Mouse (Mus musculus): ENCODE measurements around the gene Ndufb6.
"Not testable (repeated sequence)": the region's sequence is repeated elsewhere in the genome, so short reads cannot be mapped to it uniquely, and the experiment has no call there.

Gene Ndufb6

GRCm38 (mm10) chr4:40279276-40279900 lies at the start of gene Ndufb6:
Ndufb6 (minus strand) TSS chr4:40279421.
- DNase-seq (ENCODE audit: low read depth, low spot score): peak; percentile 95

GRCm38 (mm10) chr4:40327161-40327560 lies 47.9 kb upstream of the Ndufb6 start:
- DNase-seq (ENCODE audit: low read depth, low spot score): no peak

DNA sequence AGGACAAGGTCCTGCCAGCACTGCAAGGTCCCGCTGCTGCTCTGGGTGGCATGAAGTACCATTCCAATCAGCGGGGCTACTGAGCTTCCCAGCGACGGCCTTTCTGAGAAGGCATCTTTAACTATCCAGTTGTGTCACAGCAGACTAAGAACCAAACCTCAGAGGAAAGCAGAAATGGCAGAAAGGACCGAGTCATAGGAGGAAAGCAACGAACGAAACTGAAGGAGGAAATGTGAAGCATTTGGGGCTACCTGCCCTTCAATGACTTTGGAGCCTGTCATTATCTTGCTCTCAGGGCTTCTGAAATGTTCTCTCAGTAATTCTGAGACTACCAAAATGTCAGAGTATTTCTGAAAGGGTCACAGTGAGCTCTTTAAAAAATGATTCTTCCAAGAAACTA lies 45.4 kb upstream of the Ndufb6 start:
- no peak for DNase-seq (ENCODE audit: low read depth, low spot score)

- DNase-seq (ENCODE audit: low read depth, low spot score): no peak
These were observed 38.2 kb upstream of the Ndufb6 start for GRCm38 (mm10) chr4:40317404-40317803.

DNA sequence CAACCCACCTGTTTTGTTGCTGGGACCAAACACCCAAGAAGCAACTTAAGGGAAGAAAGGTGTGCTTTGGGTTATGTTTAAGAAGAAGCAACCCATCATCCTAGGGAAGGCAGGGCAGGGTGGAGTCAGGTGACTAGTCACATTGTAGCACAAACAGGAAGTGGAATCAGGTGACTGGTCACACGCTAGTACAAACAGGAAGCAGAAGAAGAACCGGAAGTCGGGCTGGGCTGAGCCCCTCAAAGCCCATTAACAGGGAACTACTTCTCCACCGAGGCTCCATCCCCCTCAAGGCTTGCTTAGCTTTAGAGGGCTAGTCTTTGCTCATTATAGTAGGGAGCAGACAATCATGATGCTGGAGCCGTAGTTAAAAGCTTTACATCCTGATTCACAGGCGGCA lies 33.8 kb upstream of the Ndufb6 start:
- DNase-seq (ENCODE audit: low read depth, low spot score): no peak

GRCm38 (mm10) chr4:40312213-40312612 lies 33.0 kb upstream of the Ndufb6 start:
- no peak for DNase-seq (ENCODE audit: low read depth, low spot score)

DNA sequence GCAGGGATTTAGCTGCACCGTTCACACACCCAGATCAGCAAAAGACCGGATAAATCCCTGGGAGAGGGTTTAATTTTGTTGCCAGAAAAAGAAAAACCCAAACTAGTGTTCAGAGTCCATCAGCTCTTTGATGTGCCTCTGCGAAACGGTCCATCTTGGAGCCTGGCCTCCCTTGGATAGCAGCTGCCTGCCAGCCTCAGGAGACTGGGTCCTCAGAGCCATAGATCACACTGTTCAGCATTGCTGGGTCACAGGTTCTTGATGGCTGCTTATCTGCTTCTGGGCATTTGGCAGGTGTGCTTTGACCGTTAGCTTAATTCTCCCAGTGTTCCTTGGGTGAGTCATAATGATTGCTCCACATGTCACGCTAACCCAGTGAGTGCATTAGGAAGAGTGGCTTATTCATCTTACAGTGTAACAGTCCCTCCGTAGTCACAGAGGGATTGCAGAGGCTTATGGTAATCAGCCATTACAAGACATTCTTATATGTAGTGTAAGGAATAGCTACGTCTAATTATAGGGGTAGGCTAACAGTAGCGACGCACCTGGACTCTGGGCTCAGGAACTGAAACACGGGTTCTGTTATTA lies 31.7 kb upstream of the Ndufb6 start:
- DNase-seq (ENCODE audit: low read depth, low spot score): no peak

DNA sequence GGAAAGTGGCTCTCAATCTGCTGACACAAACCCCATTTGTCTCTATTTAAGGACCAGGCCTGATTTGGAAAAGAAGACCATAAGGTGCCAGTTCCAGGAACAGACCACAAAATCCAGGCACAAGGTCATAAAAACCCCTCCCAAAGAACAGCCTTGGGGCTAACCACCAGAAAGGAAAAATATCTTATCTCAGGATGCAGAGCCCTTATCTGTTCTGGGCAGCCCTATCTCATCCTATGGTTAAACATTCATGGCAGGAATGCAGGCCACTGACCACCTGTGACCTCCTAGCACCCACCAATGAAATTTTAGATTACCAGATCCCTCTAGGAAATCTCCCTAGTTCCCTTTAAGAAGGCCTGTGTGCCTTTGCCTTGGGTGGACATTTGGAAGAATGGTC lies 30.5 kb upstream of the Ndufb6 start:
- DNase-seq (ENCODE audit: low read depth, low spot score): no peak

DNA sequence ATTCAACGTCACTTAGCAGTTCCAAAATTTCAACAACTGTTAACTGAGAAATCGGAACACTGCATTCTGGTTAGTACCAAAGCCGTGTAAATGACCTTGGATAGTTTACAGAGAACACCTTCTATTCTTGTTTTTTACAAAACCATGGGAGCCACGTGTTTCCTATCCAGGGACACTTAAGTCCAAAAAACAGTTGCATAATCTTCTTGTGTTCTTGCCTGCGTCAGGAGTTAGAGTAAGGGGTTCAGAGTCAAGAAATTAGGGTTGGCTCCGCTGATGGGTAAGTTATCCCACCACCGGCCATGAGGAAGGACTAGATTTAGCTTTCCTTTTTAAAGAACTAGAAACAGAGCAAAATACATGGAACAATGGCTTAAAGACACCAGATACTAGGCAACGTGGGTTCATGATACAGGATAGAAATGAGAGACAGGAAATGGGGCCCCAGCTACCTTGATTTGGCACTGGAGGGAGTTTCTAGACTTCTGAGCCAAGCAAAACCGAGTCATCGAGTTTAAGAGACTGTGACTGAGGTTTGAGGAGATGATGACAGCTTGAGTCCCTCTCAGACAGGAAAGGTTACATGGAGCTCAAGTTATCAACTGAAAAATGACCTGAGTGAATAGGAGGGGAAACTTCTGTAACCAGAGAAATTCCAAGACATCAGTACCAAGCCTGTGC lies 23.4 kb upstream of the Ndufb6 start:
- no peak for DNase-seq (ENCODE audit: low read depth, low spot score)

- peak; percentile 56 for DNase-seq (ENCODE audit: low read depth, low spot score)
These were observed 22.0 kb upstream of the Ndufb6 start for GRCm38 (mm10) chr4:40301076-40301789.

DNA sequence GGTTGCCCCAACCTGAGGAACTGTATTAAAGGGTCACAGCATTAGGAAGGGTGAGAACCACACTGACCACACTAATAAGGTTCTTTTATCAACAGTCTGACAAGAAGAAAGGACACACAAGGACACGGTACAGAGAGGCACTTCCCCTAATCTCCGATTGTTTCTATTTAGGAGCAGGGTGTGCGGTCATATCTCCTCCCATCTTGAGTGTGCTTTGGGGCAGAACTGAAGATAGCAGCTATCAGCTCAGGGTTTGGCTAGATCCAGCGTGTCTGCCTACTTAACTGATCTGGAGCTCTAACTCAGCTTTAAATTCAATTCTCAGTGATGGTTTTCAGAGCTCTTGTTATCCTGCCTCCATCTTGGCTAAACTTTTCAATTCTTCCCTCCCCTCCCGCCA lies 19.9 kb upstream of the Ndufb6 start:
- no peak for DNase-seq (ENCODE audit: low read depth, low spot score)

GRCm38 (mm10) chr4:40291511-40291910 lies 12.3 kb upstream of the Ndufb6 start:
- not testable (repeated sequence) for DNase-seq (ENCODE audit: low read depth, low spot score)

DNA sequence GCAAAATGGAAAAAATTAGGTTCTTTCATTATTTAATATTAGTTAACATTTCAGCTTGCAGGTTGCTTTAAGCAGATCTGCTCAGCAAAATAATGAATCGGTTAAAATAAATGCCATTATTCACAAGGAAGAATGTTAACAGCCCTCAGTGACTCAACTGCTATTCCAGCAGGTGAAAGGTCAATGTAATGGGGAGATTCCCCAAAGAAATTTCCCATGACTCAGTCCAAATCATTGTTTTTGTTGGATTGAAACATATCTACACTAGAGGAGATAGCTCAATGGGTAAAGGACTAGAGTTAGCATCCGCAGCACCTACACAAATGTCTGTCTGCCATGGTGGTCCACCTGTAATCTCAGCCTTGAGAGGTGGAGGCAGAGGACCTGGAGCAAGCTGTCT lies 9.8 kb upstream of the Ndufb6 start:
- no peak for DNase-seq (ENCODE audit: low read depth, low spot score)

GRCm38 (mm10) chr4:40287415-40287814 lies 8.2 kb upstream of the Ndufb6 start:
- no peak for DNase-seq (ENCODE audit: low read depth, low spot score)

DNA sequence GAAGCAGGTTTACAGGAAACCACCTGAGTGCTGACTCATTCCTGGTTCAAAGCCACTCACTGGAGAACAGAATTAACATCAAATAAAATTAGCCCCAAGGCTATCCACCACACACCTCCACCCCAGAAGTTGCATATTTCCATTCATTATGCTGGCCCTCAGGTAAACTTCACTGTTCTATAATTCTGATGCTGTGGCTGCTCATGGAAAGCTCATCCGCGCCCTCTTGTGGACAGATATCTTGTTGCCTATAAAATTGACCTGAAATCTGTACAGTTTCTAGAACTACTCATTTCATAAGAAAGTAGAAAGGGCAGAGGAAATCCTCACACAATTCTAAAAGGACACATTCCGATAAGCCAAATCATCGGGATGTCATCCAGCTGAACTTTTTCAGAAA lies 6.4 kb upstream of the Ndufb6 start:
- no peak for DNase-seq (ENCODE audit: low read depth, low spot score)

DNA sequence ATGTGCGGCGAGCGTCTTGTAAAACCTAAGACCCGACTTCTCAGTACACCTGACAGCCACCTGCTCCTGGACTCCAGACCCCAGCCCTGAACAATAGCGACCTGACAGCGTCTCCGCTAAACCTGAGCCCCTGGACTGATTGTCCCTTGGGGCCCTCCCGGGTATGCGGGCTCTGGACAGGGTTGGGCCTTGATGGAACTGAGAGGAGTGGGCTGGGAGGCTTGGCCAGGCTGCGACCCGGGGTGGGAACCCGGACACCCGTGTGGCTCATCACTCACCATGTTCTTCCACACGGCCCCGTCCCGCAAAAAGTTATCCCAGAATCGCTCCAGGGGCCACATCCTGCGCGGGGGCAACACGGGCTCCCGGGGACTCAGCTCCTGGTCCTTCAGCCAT lies 343 bp downstream of the Ndufb6 start:
- DNase-seq (ENCODE audit: low read depth, low spot score): no peak

DNA sequence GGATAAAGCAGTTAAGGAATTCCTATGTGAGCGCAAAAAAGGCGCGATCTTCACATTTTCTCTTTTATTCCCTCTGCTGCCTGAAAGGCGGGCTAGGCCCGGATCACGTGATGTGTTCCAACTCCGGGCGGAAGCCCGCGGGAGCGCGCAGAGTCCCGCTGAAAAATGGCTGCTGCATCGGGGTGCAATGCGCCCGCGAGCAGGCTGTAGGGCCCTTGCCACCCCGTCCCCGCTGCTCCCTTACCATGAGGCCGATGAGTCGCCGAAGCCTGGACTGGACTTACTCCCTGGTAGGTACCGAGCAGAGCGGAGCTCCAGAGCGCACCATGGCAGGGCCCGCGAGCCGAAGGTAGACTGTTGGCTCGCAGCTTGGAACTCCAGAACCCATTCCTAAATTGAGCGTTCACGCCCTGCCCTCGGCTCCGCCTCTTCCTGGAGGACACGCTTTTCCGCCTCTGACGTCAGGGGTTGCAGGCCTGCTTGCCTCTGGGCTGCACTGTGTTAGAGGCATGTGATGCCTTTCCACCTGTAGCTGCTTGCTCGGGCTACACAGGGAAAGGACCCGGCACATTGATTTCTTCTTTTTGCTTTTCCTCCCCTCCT lies 9.7 kb downstream of the Ndufb6 start, which contains the start of the genes Smim27 and Topors:
TSS of gene Smim27 (plus strand) at position 150 of the 603 bp plus-strand sequence.
TSS of gene Topors (minus strand) at position 421 of the 603 bp plus-strand sequence.
- DNase-seq (ENCODE audit: low read depth, low spot score): peak; percentile 94

DNA sequence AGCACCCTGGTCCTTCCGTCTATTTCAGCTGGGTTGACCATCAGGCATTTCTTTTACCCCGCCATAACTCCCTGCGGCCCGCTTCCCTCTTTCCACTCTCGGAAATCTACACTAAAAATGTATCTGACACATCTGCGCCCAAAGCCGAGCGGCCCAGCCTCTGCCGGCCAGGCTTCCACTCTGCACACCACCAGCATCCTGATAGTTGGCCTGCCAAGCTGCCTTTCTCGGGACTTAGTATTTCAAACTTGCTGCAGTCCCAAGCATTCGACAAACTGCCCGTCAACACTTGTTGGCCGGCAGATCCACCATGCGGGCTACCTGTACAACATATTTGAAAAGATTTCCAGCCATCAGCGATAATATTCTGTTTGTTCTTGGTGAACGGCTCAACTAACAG lies 10.4 kb downstream of the Ndufb6 start:
- DNase-seq (ENCODE audit: low read depth, low spot score): no peak

GRCm38 (mm10) chr4:40268204-40268813 lies 10.9 kb downstream of the Ndufb6 start:
- peak; percentile 85 for DNase-seq (ENCODE audit: low read depth, low spot score)

GRCm38 (mm10) chr4:40267681-40268080 lies 11.5 kb downstream of the Ndufb6 start:
- DNase-seq (ENCODE audit: low read depth, low spot score): no peak

DNA sequence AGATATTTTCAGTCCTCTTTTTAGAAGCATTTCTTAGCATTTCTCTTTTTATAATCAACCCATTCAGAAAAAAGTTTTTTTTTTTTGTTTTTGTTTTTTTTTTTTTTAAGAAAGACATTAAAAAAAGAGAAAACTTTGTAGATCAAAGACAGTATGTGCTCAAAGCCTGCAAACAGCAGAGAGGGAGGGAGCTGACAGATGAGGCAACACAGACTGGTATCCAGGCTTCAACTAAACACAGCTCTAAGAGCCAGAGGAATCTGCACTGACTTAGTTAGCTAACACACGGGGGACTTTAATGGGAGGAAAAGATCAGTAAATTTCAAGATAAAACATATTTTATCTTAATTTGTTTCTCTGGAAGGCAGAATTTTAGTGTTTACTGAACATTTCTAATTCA lies 14.9 kb downstream of the Ndufb6 start:
- no peak for DNase-seq (ENCODE audit: low read depth, low spot score)
